Mouse (Mus musculus): ENCODE data around the gene Pyroxd2. TPM values are rescaled to one million over a fixed set of nuclear protein-coding genes. Genes with fewer than 3 reads are reported as not detected.
"Not testable (repeated sequence)": the region's sequence is repeated elsewhere in the genome, so short reads cannot be mapped to it uniquely, and the experiment has no call there.

Gene Pyroxd2
- total RNA-seq, 2 experiments from 2014 or later: 3.3 to 4.3 TPM

- DNase-seq: no peak
Observed at GRCm38 (mm10) chr19:42689786-42690185, 62.8 kb downstream of the Pyroxd2 start.

GRCm38 (mm10) chr19:42689321-42689720, 63.3 kb downstream of the Pyroxd2 start:
- DNase-seq: no peak

GRCm38 (mm10) chr19:42682776-42683175, 69.8 kb downstream of the Pyroxd2 start:
- not testable (repeated sequence) for DNase-seq

- no peak for DNase-seq
Observed at GRCm38 (mm10) chr19:42678191-42678590, 74.4 kb downstream of the Pyroxd2 start.

GRCm38 (mm10) chr19:42677452-42677851, 75.1 kb downstream of the Pyroxd2 start:
- no peak for DNase-seq

- no peak for DNase-seq
Observed at GRCm38 (mm10) chr19:42676931-42677330, 75.6 kb downstream of the Pyroxd2 start.

Other genes with a start within 250 kb of the Pyroxd2 start
- 10 to 100 TPM; 22.8 to 28.9 TPM for gene R3hcc1l, start 234.0 kb downstream of the Pyroxd2 start, total RNA-seq (2021)
- under 1 TPM; 0.67 to 0.92 TPM for gene Loxl4, start 140.0 kb downstream of the Pyroxd2 start, total RNA-seq (2021)
- gene Hps1, start 27.2 kb upstream of the Pyroxd2 start, total RNA-seq (2021): 1 to 10 TPM; 1.4 to 1.5 TPM

Measured in heart, adult 18-20 months (tissue).